Mouse (Mus musculus) heart, embryonic 11.5 days (tissue): ENCODE measurements around the gene Mbtps2. TPM values are rescaled to one million over a fixed set of nuclear protein-coding genes. Genes with fewer than 3 reads are reported as not detected.

ENCODE experiments used
- ATAC-seq: fragments of 200-750 bp; cut with Nextera tagmentation; replicated peaks from 2 replicates; pipeline ENCODE4 v1.8.0; 2017; ENCODE audit warnings: moderate library complexity; ENCODE audit not compliant: insufficient number of reproducible peaks, low FRiP score, low TSS enrichment
- H3K27ac ChIP-seq: fragments of 300-500 bp; sonication (generic); 2 replicates; pipeline ENCODE4 v1.5.1; 2014; ENCODE audit warnings: mild to moderate bottlenecking, low read depth, low read length
- H3K27me3 ChIP-seq: fragments of 300-500 bp; sonication (generic); 2 replicates; pipeline ENCODE4 v1.6.1; 2014; ENCODE audit warnings: mild to moderate bottlenecking, low read length, mixed read lengths; ENCODE audit not compliant: control insufficient read depth, insufficient read depth
- H3K36me3 ChIP-seq: fragments of 300-500 bp; sonication (generic); 2 replicates; pipeline ENCODE4 v1.6.1; 2014; ENCODE audit warnings: mild to moderate bottlenecking, low read length, moderate library complexity, mixed read lengths; ENCODE audit not compliant: control insufficient read depth, insufficient read depth
- H3K4me1 ChIP-seq: fragments of 300-500 bp; sonication (generic); 2 replicates; pipeline ENCODE4 v1.6.1; 2014; ENCODE audit warnings: low read length; ENCODE audit not compliant: control insufficient read depth, insufficient read depth
- H3K4me2 ChIP-seq: fragments of 300-500 bp; sonication (generic); 2 replicates; pipeline ENCODE4 v1.6.1; 2014; ENCODE audit warnings: mild to moderate bottlenecking, moderate library complexity
- H3K4me3 ChIP-seq: fragments of 300-500 bp; sonication (generic); 2 replicates; pipeline ENCODE4 v1.5.1; 2014; ENCODE audit warnings: low read depth, low read length
- H3K9ac ChIP-seq: fragments of 300-500 bp; sonication (generic); 2 replicates; pipeline ENCODE4 v1.6.1; 2014; ENCODE audit warnings: mild to moderate bottlenecking, low read depth, low read length, moderate library complexity
- H3K9me3 ChIP-seq: fragments of 300-500 bp; sonication (generic); replicated peaks from 2 replicates; pipeline ENCODE4 v1.6.1; 2016; ENCODE audit warnings: low read length; ENCODE audit not compliant: control insufficient read depth
- WGBS: fragments of 180-500 bp; shearing (Covaris S2); extraction: QIAGEN DNeasy Blood & Tissue Kit; methylation state at CpG from one replicate; pipeline ENCODE4 v1.1.7; 2014; ENCODE audit not compliant: insufficient replicate concordance; 5-methylcytosine and 5-hydroxymethylcytosine counted together
- polyA plus RNA-seq: library from polyadenylated mRNA; unstranded; fragments of >200 nt; fragmentation: Nextera tagmentation; extraction: Ambion mirVana; gene quantifications from 2 replicates; pipeline ENCODE4 v1.2.1, GENCODE M21; 2014

Mbtps2 gene
- polyA plus RNA-seq, 1 experiment from 2014 or later, result 14.9 TPM

DNA sequence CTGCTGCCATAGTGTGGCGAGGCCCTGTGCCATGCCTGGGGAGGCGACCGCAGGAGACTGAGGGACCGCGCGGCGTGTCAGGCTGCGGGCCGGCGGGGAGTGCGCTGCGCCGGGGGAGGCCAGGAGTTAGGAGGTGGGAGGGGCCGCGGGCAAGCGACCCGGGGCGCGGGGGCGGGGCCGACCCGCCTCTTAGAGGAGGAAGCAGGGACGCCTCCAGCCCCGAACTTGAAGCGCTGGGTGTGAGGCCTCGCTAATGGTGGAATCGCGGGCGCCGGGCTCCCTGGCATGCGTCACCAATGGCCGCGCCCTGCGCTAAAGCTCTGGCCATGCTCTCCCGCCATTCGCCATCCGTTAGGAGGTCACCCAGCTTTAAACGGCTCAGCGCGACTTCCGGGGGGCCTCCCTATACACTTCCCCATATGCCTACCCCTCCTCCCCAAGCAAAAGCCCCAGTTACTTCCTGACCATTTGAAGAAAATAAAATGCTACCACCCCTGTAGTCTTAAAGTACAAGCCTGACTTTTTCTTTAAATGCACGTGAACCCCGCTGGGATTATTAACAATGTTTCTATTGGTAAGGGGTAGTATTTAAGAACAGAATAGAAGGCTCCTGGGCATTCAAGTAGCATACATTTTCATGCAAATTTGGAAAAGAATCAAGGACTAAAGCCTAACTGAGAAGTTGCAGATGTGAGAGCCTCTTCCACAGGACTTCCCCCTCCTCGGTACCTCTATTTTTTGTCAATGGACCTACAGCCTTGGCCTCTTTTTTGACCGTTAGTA, 106.4 kb downstream of the Mbtps2 start, which contains the start of gene Sms:
TSS of gene Sms (minus strand) at position 344 of the 783 bp plus-strand sequence.
- 17% methylated on average over 22 of the region's 45 CpGs for WGBS
- peaks cover 2% of the 10 kb centered on the region; the same call in 1 of the 2 replicates for H3K27me3 ChIP-seq
- no peaks in the 10 kb centered on the region for H3K9me3 ChIP-seq
- ATAC-seq, result peak; percentile 86
- peak within 1 kb of the TSS; percentile 63 for H3K4me2 ChIP-seq
- H3K36me3 ChIP-seq, result no peaks in the 10 kb centered on the region
- H3K27ac ChIP-seq, result peak within 1 kb of the TSS; percentile 77
- no peaks in the 10 kb centered on the region for H3K4me1 ChIP-seq
- peak within 1 kb of the TSS; percentile 82 for H3K9ac ChIP-seq
- peak within 1 kb of the TSS; percentile 70 for H3K4me3 ChIP-seq

DNA sequence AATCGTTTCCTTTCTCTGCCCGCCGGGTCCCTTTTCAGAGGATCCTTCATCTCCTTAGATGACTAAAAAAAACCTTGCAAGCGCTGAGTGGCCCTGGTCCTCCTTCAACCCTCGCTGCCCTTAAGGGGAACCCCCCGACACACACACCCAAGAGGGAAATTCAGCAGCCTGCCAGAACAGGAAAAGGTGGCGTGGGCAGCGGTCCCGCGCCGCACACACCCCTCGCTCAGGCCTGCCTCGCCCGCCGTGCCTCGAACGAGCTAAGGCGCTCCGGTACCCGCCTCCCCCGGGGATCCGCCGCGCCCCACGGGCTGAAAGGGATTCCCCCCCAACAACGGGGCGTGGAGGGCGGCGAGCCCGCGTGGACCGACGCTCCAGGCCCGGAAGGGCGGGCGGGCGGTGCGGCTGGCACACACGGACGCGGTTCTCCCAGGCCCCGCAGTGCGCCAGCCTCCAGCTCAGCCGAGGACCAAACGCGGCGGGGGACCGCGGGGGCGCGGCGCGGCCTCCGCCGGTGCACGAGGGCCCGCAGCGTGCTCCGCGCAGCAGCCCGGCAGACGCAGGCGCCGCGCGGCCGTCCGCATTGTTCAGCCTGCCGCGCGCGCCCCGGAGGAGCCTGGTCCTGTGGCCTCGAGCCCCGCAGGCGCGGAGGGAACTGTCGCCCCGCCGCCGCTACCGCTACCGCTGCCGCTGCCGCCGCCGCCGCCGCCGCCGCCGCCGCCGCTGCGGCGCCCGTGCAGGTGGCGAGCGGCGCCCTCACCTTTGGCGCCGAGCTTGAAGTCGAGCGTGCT, 107.2 kb downstream of the Mbtps2 start:
- 15% methylated on average over 59 of the region's 104 CpGs for WGBS

DNA sequence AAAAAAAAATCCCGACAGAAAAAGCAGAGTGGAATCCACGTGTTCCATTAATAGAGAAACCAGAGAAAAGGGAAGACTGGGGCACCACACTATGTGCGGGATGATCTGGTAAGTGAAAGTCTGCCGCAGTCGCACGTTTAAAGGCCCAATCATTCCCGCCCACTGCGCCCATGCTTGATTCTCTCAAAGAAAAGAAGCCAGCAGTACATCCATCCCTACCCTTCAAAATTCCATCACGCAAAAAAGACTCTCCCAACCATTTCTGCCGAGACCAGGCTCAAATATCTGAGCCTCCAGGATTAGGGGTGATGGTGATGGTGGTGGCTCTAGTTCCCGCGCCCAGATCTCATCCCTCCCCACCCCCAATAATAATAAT, 107.8 kb downstream of the Mbtps2 start:
- no peak for ATAC-seq
- H3K9ac ChIP-seq, result peak overlapping the region; percentile 82
- H3K27me3 ChIP-seq, result peaks cover 2% of the 10 kb centered on the region; the same call in 1 of the 2 replicates
- no peaks in the 10 kb centered on the region for H3K4me1 ChIP-seq
- no peaks in the 10 kb centered on the region for H3K9me3 ChIP-seq
- H3K27ac ChIP-seq, result peak overlapping the region; percentile 77; the same call in 1 of the 2 replicates
- peak overlapping the region; percentile 63 for H3K4me2 ChIP-seq
- 14% methylated on average over 12 of the region's 12 CpGs for WGBS
- H3K36me3 ChIP-seq, result no peaks in the 10 kb centered on the region
- H3K4me3 ChIP-seq, result peak overlapping the region; percentile 70

More for the DNA sequence above, 107.2 kb downstream of the Mbtps2 start:
- Histone ChIP-seq H3K4me1 (no peaks in the 10 kb centered on the region), H3K4me3 (peak overlapping the region; percentile 70), H3K9ac (peak overlapping the region; percentile 82), H3K4me2 (peak overlapping the region; percentile 63), H3K9me3 (no peaks in the 10 kb centered on the region), H3K36me3 (no peaks in the 10 kb centered on the region), H3K27ac (peak overlapping the region; percentile 77), H3K27me3 (peaks cover 2% of the 10 kb centered on the region; the same call in 1 of the 2 replicates)
- ATAC-seq, result peak; percentile 45

DNA sequence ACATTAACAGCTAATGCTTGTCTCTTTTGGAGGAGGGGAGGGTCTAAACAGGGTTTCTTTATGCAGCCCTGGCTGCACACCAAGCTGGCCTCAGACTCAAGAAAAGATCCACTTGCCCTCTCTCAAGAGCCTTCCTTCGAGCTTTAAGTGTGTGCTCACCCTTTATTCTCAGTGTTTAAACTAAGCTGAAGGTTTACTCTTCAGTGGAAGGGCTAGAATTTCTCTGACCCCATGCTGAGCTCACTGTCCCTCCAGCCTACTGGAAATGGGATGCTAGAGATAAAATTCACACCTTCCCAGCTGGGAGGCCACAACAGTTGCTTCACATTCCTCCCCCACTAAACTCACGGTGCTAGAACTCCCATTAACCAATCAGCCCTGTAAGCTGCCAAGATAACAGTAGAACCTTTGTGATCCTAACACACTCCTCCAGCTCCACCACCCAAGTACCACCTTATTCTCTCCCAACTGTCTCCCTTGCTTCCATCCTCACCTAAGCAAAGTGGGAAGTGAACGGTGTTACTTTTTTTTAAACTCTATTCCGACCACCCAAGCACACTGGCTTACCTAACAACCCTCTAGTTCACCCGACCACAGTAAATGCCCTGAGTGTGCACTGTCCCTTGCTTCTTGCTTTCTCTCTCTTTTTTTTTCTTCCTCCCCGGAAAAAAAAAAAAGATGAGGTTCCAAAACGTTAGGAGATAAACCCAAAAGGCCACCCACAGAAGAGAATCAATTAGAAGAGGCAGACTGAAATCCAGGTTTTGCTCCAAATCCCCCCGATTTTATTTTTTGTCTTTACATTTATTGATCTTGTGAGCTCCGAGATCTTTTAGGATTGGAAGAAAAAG, 108.4 kb downstream of the Mbtps2 start:
- H3K9me3 ChIP-seq, result no peaks in the 10 kb centered on the region
- no peaks in the 10 kb centered on the region for H3K36me3 ChIP-seq
- no peak overlapping the region for H3K27ac ChIP-seq
- H3K27me3 ChIP-seq, result peaks cover 2% of the 10 kb centered on the region; the same call in 1 of the 2 replicates
- 19% methylated on average over 9 of the region's 9 CpGs for WGBS
- peak overlapping the region; percentile 82; the same call in 1 of the 2 replicates for H3K9ac ChIP-seq
- peak overlapping the region; percentile 70 for H3K4me3 ChIP-seq
- no peak for ATAC-seq
- no peaks in the 10 kb centered on the region for H3K4me1 ChIP-seq
- peak overlapping the region; percentile 63 for H3K4me2 ChIP-seq

DNA sequence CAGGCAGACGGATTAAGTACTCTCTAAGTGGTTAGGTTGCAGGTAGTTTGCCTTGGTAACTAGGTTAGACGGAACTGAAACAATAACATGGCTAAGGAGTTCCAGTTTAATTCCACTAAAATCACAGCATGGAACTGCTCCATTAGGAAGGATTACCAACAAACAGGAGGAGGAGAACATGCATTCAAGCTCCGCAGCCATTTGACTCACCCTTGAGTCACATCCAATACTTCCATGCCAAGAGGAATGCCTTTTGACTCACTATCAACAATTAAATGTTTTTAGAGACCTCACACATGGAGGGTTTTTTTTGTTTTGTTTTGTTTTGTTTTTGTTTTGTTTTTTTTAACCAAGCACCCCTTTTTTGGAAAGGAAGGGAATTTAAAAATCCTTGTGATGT, 109.7 kb downstream of the Mbtps2 start:
- Histone ChIP-seq H3K9me3 (no peaks in the 10 kb centered on the region), H3K4me1 (no peaks in the 10 kb centered on the region), H3K27me3 (peaks cover 2% of the 10 kb centered on the region; the same call in 1 of the 2 replicates), H3K27ac (no peak overlapping the region), H3K4me3 (no peak overlapping the region), H3K4me2 (no peak overlapping the region), H3K9ac (no peak overlapping the region), H3K36me3 (no peaks in the 10 kb centered on the region)
- 76% methylated on average over 3 of the region's 3 CpGs for WGBS
- no peak for ATAC-seq

DNA sequence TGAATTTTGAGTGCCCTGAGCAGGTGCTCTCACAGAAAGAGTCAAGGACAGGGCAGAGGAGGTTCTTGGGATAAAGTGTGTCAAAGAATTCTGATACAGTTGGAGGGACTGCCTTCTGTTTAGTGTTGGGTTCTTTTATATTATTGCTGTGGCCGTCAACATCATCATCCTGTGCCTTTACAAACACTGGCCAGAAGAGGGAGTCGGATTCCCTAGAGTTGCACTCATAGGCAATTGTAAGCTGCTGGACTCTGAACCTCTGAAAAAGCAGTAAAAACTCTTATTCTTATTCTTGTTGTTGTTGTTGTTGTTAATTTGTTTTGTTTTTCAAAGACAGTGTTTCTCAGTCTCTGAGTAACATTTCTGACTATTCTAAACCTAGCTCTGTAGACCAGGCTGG, 111.8 kb downstream of the Mbtps2 start:
- ATAC-seq, result no peak
- Histone ChIP-seq H3K9me3 (no peaks in the 10 kb centered on the region; the same call in 1 of the 2 replicates), H3K4me3 (no peak overlapping the region)

More for the DNA sequence above, 111.8 kb downstream of the Mbtps2 start:
- Histone ChIP-seq H3K9ac (no peak overlapping the region), H3K27ac (no peak overlapping the region), H3K36me3 (no peaks in the 10 kb centered on the region), H3K4me2 (no peak overlapping the region), H3K4me1 (no peaks in the 10 kb centered on the region), H3K27me3 (peaks cover 2% of the 10 kb centered on the region; the same call in 1 of the 2 replicates)
- WGBS, result 48% methylated on average over 2 of the region's 2 CpGs
